In the genomic region with DNA sequence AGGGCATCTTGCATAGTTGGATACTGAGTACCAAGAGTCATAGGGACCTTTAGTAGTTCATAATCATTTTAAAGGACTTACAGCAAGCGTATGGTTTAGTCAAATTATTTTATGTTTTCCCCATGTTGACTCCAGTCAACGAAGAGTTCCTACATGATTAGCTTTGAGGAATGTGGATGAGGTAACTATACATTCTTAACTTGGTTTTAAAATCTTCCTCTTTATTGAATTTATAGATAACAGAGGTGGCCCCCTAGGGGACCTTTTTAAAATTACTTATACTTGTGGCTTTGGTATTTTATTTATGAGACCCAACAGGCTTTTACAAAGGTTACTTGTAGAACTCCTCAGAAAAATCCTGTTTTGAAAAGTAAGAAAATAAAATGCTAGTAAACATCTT, we compare ENCODE assay signal across 16 mouse cellular contexts. TPM values are rescaled to one million over a fixed set of nuclear protein-coding genes. Genes with fewer than 3 reads are reported as not detected.
DNase-seq lines count a peak whose midpoint lies in the region; ATAC-seq and TF ChIP-seq lines count a peak whose summit lies in the region.
"Had no signal": no experiment of that assay in that cellular context is flagged by ENCODE, and none has a peak within 500 bp of the region (broad histone marks: within the 10 kb centered on the region; RNA-seq: fewer than 3 reads in every experiment).

No protein-coding gene starts in this region.

- no peak for TF ChIP-seq POLR2A in lung, adult 2 months (IDR thresholded peaks at IDR 0.05; ENCODE audit: borderline replicate concordance, extremely low read depth, low read depth, low read length)
- no peak for TF ChIP-seq POLR2A in CH12.LX (IDR thresholded peaks at IDR 0.05; ENCODE audit: low read depth, low read length)

- WGBS in intestine, postnatal 0 days, result 64% methylated on average over 2 of the region's 2 CpGs
- WGBS in intestine, embryonic 15.5 days, result 69% methylated on average over 2 of the region's 2 CpGs
- WGBS in lung, adult 2 months, result 42% methylated on average over 2 of the region's 2 CpGs

- no peak overlapping the region for H3K27ac ChIP-seq in intestine, postnatal 0 days (ENCODE audit: low read depth, low read length)
- no peak overlapping the region for H3K27ac ChIP-seq in intestine, embryonic 15.5 days
- H3K27ac ChIP-seq in CH12.LX (ENCODE audit: insufficient read depth, low read depth), result no peak overlapping the region
- H3K27ac ChIP-seq: forebrain, embryonic 10.5 days; limb, embryonic 12.5 days; midbrain, embryonic 13.5 days; neural tube, embryonic 13.5 days had no signal

- H3K4me2 ChIP-seq in intestine, postnatal 0 days (replicated peaks; ENCODE audit: low read depth), result no peak overlapping the region
- H3K4me2 ChIP-seq in intestine, embryonic 15.5 days (replicated peaks), result no peak overlapping the region
- no peak overlapping the region for H3K4me2 ChIP-seq in CH12.LX (ENCODE audit: insufficient read depth, low read depth, poor library complexity, severe bottlenecking)
- H3K4me2 ChIP-seq: heart, embryonic 11.5 days; limb, embryonic 12.5 days; midbrain, embryonic 13.5 days; neural tube, embryonic 13.5 days had no signal

- peak; percentile 34 for TF ChIP-seq RAD21 in CH12.LX (IDR thresholded peaks at IDR 0.05; ENCODE audit: low read depth, low read length)

- no peaks in the 10 kb centered on the region for H3K36me3 ChIP-seq in intestine, postnatal 0 days (ENCODE audit: control insufficient read depth, insufficient read depth)
- H3K36me3 ChIP-seq in intestine, embryonic 15.5 days, result no peaks in the 10 kb centered on the region
- no peaks in the 10 kb centered on the region for H3K36me3 ChIP-seq in CH12.LX (replicated peaks in 1 of 2; ENCODE audit: control insufficient read depth in 1 of 2, insufficient read depth in 1 of 2, low read length in 1 of 2)
- H3K36me3 ChIP-seq: forebrain, embryonic 10.5 days; limb, embryonic 12.5 days; midbrain, embryonic 13.5 days; neural tube, embryonic 13.5 days had no signal

- TF ChIP-seq CTCF in intestine, postnatal 0 days (IDR thresholded peaks at IDR 0.05; ENCODE audit: low read depth), result peak; percentile 15; the same call in 1 of the 2 replicates
- TF ChIP-seq CTCF in lung, adult 2 months (IDR thresholded peaks at IDR 0.05; ENCODE audit: insufficient read depth, low read length), result no peak
- TF ChIP-seq CTCF in CH12.LX (conservative IDR thresholded peaks at IDR 0.05 in 1 of 2, IDR thresholded peaks at IDR 0.05 in 1 of 2; ENCODE audit: low read depth in 2 of 2, low read length in 2 of 2), result peak in 1 of 2 experiments; percentile 58; a peak in 2 of 4 replicates

- in situ Hi-C loops in CH12.LX (cut with MboI; ENCODE audit: low pct_ligation_motif_present, low pct_unique_long_range_greater_than_20kb, low sequenced_read_pairs), result no loop called here

- H3K27me3 ChIP-seq in intestine, postnatal 0 days (replicated peaks; ENCODE audit: control insufficient read depth, insufficient read depth, low read length), result peaks cover 4% of the 10 kb centered on the region; the same call in 1 of the 2 replicates
- H3K27me3 ChIP-seq in intestine, embryonic 15.5 days (replicated peaks), result no peaks in the 10 kb centered on the region
- H3K27me3 ChIP-seq in CH12.LX (replicated peaks), result no peaks in the 10 kb centered on the region

- no peak for ATAC-seq in intestine, postnatal 0 days
- ATAC-seq in intestine, embryonic 15.5 days, result no peak
- ATAC-seq: midbrain, embryonic 13.5 days had no signal

- no peaks in the 10 kb centered on the region for H3K4me1 ChIP-seq in intestine, postnatal 0 days (replicated peaks; ENCODE audit: control insufficient read depth, insufficient read depth, low read length)
- 0 out of 2 replicates have a peak, but pooled peaks cover 9% of the 10 kb centered on the region for H3K4me1 ChIP-seq in intestine, embryonic 15.5 days (replicated peaks)
- no peaks in the 10 kb centered on the region; the same call in 1 of the 2 replicates for H3K4me1 ChIP-seq in lung, adult 2 months (ENCODE audit: control insufficient read depth, insufficient read depth, low read length)
- H3K4me1 ChIP-seq in CH12.LX (ENCODE audit: control insufficient read depth in 1 of 2, insufficient read depth in 2 of 2), result peaks cover 0 to 1% of the 10 kb centered on the region in 2 experiments; a peak in 2 of 4 replicates

- H3K4me3 ChIP-seq in intestine, postnatal 0 days (ENCODE audit: low read depth, low read length), result no peak overlapping the region
- H3K4me3 ChIP-seq in intestine, embryonic 15.5 days (replicated peaks), result no peak overlapping the region
- no peak overlapping the region for H3K4me3 ChIP-seq in lung, adult 2 months (replicated peaks; ENCODE audit: extremely low read depth, low read depth, low read length)
- no peak overlapping the region for H3K4me3 ChIP-seq in CH12.LX (replicated peaks in 1 of 3; ENCODE audit: low read depth in 2 of 3, low read length in 2 of 3, poor library complexity in 1 of 3)
- H3K4me3 ChIP-seq: forebrain, embryonic 10.5 days; limb, embryonic 12.5 days; midbrain, embryonic 13.5 days; neural tube, embryonic 13.5 days had no signal

- dilution Hi-C loops in CH12.LX (cut with MboI; ENCODE audit: extremely low pct_ligation_motif_present, extremely low pct_unique_long_range_greater_than_20kb, low sequenced_read_pairs), result no loop called here

- no peaks in the 10 kb centered on the region for H3K9me3 ChIP-seq in intestine, postnatal 0 days (ENCODE audit: control insufficient read depth)
- H3K9me3 ChIP-seq in intestine, embryonic 15.5 days, result no peaks in the 10 kb centered on the region
- H3K9me3 ChIP-seq in CH12.LX (replicated peaks; ENCODE audit: low read length), result no peaks in the 10 kb centered on the region
- H3K9me3 ChIP-seq: forebrain, embryonic 10.5 days; limb, embryonic 12.5 days; midbrain, embryonic 13.5 days; neural tube, embryonic 13.5 days had no signal

- DNase-seq in lung, postnatal 36 days, result peak; percentile 52
- no peak for DNase-seq in lung, adult 2 months
- peak; percentile 30 for DNase-seq in CH12.LX (ENCODE audit: extremely low read depth)
- DNase-seq in retina, postnatal 1 day, result peak; percentile 45
- DNase-seq in gastrocnemius, postnatal 14 days, result no peak
- DNase-seq: cerebellum, adult 2 months; kidney, adult 18-20 months; lung, postnatal 14 days; right cerebral cortex, adult 18-20 months had no signal

- peaks cover 4% of the 10 kb centered on the region; the same call in 1 of the 2 replicates for H3K79me2 ChIP-seq in CH12.LX (replicated peaks; ENCODE audit: control insufficient read depth, extremely low read depth, insufficient read depth, poor library complexity, severe bottlenecking)

- TF ChIP-seq EP300 in CH12.LX (IDR thresholded peaks at IDR 0.05; ENCODE audit: low read length), result no peak

- no peak overlapping the region for H3K9ac ChIP-seq in intestine, postnatal 0 days (ENCODE audit: low read depth, low read length)
- no peak overlapping the region for H3K9ac ChIP-seq in intestine, embryonic 15.5 days
- no peak overlapping the region for H3K9ac ChIP-seq in CH12.LX (ENCODE audit: insufficient read depth, low read depth)
- H3K9ac ChIP-seq: limb, embryonic 12.5 days; midbrain, embryonic 13.5 days; neural tube, embryonic 13.5 days had no signal

- intact Hi-C loops in gastrocnemius, postnatal 14 days (cut with DNase I; ENCODE audit: low total_unique reads), result no loop called here

TF ChIP-seq in CH12.LX, 34 proteins besides CTCF, POLR2A, EP300 and RAD21:
- no peak for TF ChIP-seq MAZ (IDR thresholded peaks at IDR 0.05; ENCODE audit: low read depth, low read length)
- peak; percentile 25; the same call in 1 of the 2 replicates for TF ChIP-seq SMC3 (IDR thresholded peaks at IDR 0.05; ENCODE audit: low read depth, low read length)

RNA-seq across cellular contexts. Expression of gene Cdkn2c, which starts 3.2 kb away (rescaled TPM):
- polyA plus RNA-seq in intestine, postnatal 0 days (2015; fragmentation: Nextera tagmentation; extraction: Ambion mirVana), result 5.7 and 7.5 TPM in 2 replicates
- polyA plus RNA-seq in intestine, embryonic 15.5 days (2015; fragmentation: Nextera tagmentation; extraction: Ambion mirVana), result 7.0 and 7.7 TPM in 2 replicates
- 8.7 and 13.1 TPM in 2 replicates for polyA plus RNA-seq in lung, adult 2 months (2012; rRNA removed)
- 15.0 and 16.1 TPM in 2 replicates for total RNA-seq in CH12.LX (2012; rRNA removed)
- 12.8 and 14.1 TPM in 2 replicates for total RNA-seq in CH12.LX (2014; rRNA removed)
- polyA plus RNA-seq in CH12.LX (2012; ENCODE audit: insufficient read length, low read depth), result 6.8 and 7.1 TPM in 2 replicates
- total RNA-seq in gastrocnemius, postnatal 14 days (2021), result 10 to 100 TPM; 12.2 to 12.4 TPM

RNA-seq across cellular contexts. Expression of gene Faf1, which starts 6.2 kb away (rescaled TPM):
- polyA plus RNA-seq in intestine, postnatal 0 days (2015; fragmentation: Nextera tagmentation; extraction: Ambion mirVana), result 15.7 and 16.2 TPM in 2 replicates
- 24.3 and 25.7 TPM in 2 replicates for polyA plus RNA-seq in intestine, embryonic 15.5 days (2015; fragmentation: Nextera tagmentation; extraction: Ambion mirVana)
- 7.2 and 7.4 TPM in 2 replicates for polyA plus RNA-seq in lung, adult 2 months (2012; rRNA removed)
- 34.9 and 35.8 TPM in 2 replicates for total RNA-seq in CH12.LX (2012; rRNA removed)
- 52.8 and 65.5 TPM in 2 replicates for total RNA-seq in CH12.LX (2014; rRNA removed)
- polyA plus RNA-seq in CH12.LX (2012; ENCODE audit: insufficient read length, low read depth), result 38.2 and 38.4 TPM in 2 replicates
- total RNA-seq in gastrocnemius, postnatal 14 days (2021), result 10 to 100 TPM; 23.1 to 23.6 TPM

Comparison
In these comparisons a context has a peak if more than half of its experiments do, and no peak if none do; other contexts are left out.
1. DNase-seq: peak in lung, postnatal 36 days (single experiment), CH12.LX (single experiment) and retina, postnatal 1 day (single experiment); none in lung, adult 2 months (single experiment) and gastrocnemius, postnatal 14 days (single experiment).